ENCODE assay signal across 9 mouse cellular contexts in the genomic region with DNA sequence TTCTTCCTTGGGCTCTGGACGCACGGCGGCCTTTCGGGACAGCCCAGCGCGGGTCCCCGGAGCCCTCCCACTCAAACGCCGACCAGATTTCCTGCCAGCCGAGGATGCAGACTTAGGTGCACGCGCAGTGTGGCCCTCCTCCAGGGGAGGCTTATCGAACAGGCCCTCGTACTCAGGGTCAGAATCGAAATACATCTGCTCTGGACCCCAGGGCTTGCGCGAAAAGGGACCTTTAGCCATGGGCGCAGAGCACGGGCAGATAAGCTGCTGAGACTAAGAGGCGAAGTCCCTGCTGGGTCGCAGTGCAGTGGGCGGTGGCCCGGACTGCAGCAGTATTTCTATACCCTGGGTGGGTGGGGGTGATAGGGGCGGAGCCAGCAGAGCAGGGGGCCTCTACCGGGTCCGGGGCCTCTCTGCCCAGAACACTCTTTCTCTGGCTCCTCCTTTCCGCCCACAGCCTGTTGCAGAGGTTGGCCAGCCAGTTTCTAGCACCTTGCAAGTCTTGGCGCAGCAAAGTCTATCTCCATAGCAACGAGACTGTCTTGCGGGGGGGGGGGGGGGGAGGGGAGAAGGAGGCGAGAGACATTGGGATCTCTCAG. TPM values are rescaled to one million over a fixed set of nuclear protein-coding genes. Genes with fewer than 3 reads are reported as not detected.
DNase-seq lines count a peak whose midpoint lies in the region; ATAC-seq and TF ChIP-seq lines count a peak whose summit lies in the region.
"Had no signal": no experiment of that assay in that cellular context is flagged by ENCODE, and none has a peak within 500 bp of the region (broad histone marks: within the 10 kb centered on the region; RNA-seq: fewer than 3 reads in every experiment).

6330403K07Rik (minus strand) TSS at position 351 of the 599 bp plus-strand sequence.

- no peaks in the 10 kb centered on the region for H3K9me3 ChIP-seq in forebrain, postnatal 0 days (ENCODE audit: low read length)
- no peaks in the 10 kb centered on the region for H3K9me3 ChIP-seq in intestine, embryonic 15.5 days
- H3K9me3 ChIP-seq in limb, embryonic 15.5 days: no peaks in the 10 kb centered on the region
- H3K9me3 ChIP-seq in neural tube, embryonic 13.5 days: no peaks in the 10 kb centered on the region

- ATAC-seq in forebrain, postnatal 0 days: peak; percentile 95
- ATAC-seq in intestine, embryonic 15.5 days: peak; percentile 97
- peak; percentile 97 for ATAC-seq in limb, embryonic 15.5 days (ENCODE audit: insufficient number of reproducible peaks, low FRiP score, low TSS enrichment, low read depth)
- ATAC-seq in neural tube, embryonic 13.5 days (ENCODE audit: low read depth): peak; percentile 96
- ATAC-seq in activated CD4-positive, CD25-positive, alpha-beta regulatory T cell, adult 4 months: no peak

- no peak for TF ChIP-seq POLR2A in kidney, adult 2 months (IDR thresholded peaks at IDR 0.05; ENCODE audit: low read depth, low read length)

- H3K4me2 ChIP-seq in forebrain, postnatal 0 days (ENCODE audit: low read depth): peak within 1 kb of the TSS; percentile 55
- H3K4me2 ChIP-seq in intestine, embryonic 15.5 days (replicated peaks): peak within 1 kb of the TSS; percentile 87
- peak within 1 kb of the TSS; percentile 78 for H3K4me2 ChIP-seq in limb, embryonic 15.5 days
- peak within 1 kb of the TSS; percentile 82 for H3K4me2 ChIP-seq in neural tube, embryonic 13.5 days

- peak within 1 kb of the TSS; percentile 95 for H3K9ac ChIP-seq in forebrain, postnatal 0 days
- peak within 1 kb of the TSS; percentile 62 for H3K9ac ChIP-seq in intestine, embryonic 15.5 days
- H3K9ac ChIP-seq in limb, embryonic 15.5 days: peak within 1 kb of the TSS; percentile 60
- H3K9ac ChIP-seq in neural tube, embryonic 13.5 days: peak within 1 kb of the TSS; percentile 95

- no peaks in the 10 kb centered on the region for H3K36me3 ChIP-seq in kidney, adult 2 months (ENCODE audit: control insufficient read depth, insufficient read depth, low read length)
- H3K36me3 ChIP-seq in forebrain, postnatal 0 days (ENCODE audit: insufficient read depth): peaks cover 1% of the 10 kb centered on the region; the same call in 1 of the 2 replicates
- no peaks in the 10 kb centered on the region for H3K36me3 ChIP-seq in intestine, embryonic 15.5 days
- H3K36me3 ChIP-seq in limb, embryonic 15.5 days: peaks cover 1% of the 10 kb centered on the region; the same call in 1 of the 2 replicates
- peaks cover 11% of the 10 kb centered on the region; the same call in 1 of the 2 replicates for H3K36me3 ChIP-seq in neural tube, embryonic 13.5 days

- H3K4me3 ChIP-seq in kidney, adult 2 months (ENCODE audit: insufficient read depth, low read depth, low read length): peak within 1 kb of the TSS; percentile 35
- H3K4me3 ChIP-seq in forebrain, postnatal 0 days (ENCODE audit: low read depth, low read length): peak within 1 kb of the TSS; percentile 54
- peak within 1 kb of the TSS; percentile 57 for H3K4me3 ChIP-seq in intestine, embryonic 15.5 days (replicated peaks)
- peak within 1 kb of the TSS; percentile 64 for H3K4me3 ChIP-seq in limb, embryonic 15.5 days
- peak within 1 kb of the TSS; percentile 72 for H3K4me3 ChIP-seq in neural tube, embryonic 13.5 days
- H3K4me3 ChIP-seq: myocyte had no signal

- no peak for TF ChIP-seq CTCF in kidney, adult 2 months (conservative IDR thresholded peaks at IDR 0.05; ENCODE audit: insufficient read depth, insufficient read length, low read depth, low read length)
- no peak for TF ChIP-seq CTCF in forebrain, postnatal 0 days (IDR thresholded peaks at IDR 0.05; ENCODE audit: low read depth)

- no peak within 1 kb of the TSS for H3K27ac ChIP-seq in kidney, adult 2 months (ENCODE audit: insufficient read depth, low read depth, low read length)
- peak within 1 kb of the TSS; percentile 99 for H3K27ac ChIP-seq in forebrain, postnatal 0 days (ENCODE audit: low read depth, low read length)
- peak within 1 kb of the TSS; percentile 77 for H3K27ac ChIP-seq in intestine, embryonic 15.5 days
- peak within 1 kb of the TSS; percentile 93 for H3K27ac ChIP-seq in limb, embryonic 15.5 days
- peak within 1 kb of the TSS; percentile 95 for H3K27ac ChIP-seq in neural tube, embryonic 13.5 days (replicated peaks)

- H3K4me1 ChIP-seq in kidney, adult 2 months (ENCODE audit: control insufficient read depth, insufficient read depth, low read length): no peaks in the 10 kb centered on the region
- peaks cover 10% of the 10 kb centered on the region for H3K4me1 ChIP-seq in forebrain, postnatal 0 days (ENCODE audit: insufficient read depth)
- no peaks in the 10 kb centered on the region for H3K4me1 ChIP-seq in intestine, embryonic 15.5 days (replicated peaks)
- H3K4me1 ChIP-seq in limb, embryonic 15.5 days: 0 out of 2 replicates have a peak, but pooled peaks cover 13% of the 10 kb centered on the region
- H3K4me1 ChIP-seq in neural tube, embryonic 13.5 days (replicated peaks): peaks cover 31% of the 10 kb centered on the region

- DNase-seq in kidney, adult 2 months: no peak
- no peak for DNase-seq in kidney, adult 11 months
- peak; percentile 14 to 28 for DNase-seq in cerebellum, adult 18-20 months
- DNase-seq in forebrain, postnatal 0 days: peak; percentile 91

- under 1% methylated on average over 31 of the region's 31 CpGs for WGBS in kidney, adult 2 months
- WGBS in forebrain, postnatal 0 days: 1% methylated on average over 30 of the region's 31 CpGs
- under 1% methylated on average over 30 of the region's 31 CpGs for WGBS in intestine, embryonic 15.5 days
- WGBS in limb, embryonic 15.5 days: under 1% methylated on average over 28 of the region's 31 CpGs
- under 1% methylated on average over 29 of the region's 31 CpGs for WGBS in neural tube, embryonic 13.5 days

- no peaks in the 10 kb centered on the region for H3K27me3 ChIP-seq in kidney, adult 2 months (replicated peaks; ENCODE audit: control insufficient read depth, insufficient read depth, low read length)
- H3K27me3 ChIP-seq in forebrain, postnatal 0 days (ENCODE audit: insufficient read depth, low read length): no peaks in the 10 kb centered on the region
- no peaks in the 10 kb centered on the region for H3K27me3 ChIP-seq in intestine, embryonic 15.5 days (replicated peaks)
- H3K27me3 ChIP-seq in limb, embryonic 15.5 days: no peaks in the 10 kb centered on the region
- no peaks in the 10 kb centered on the region for H3K27me3 ChIP-seq in neural tube, embryonic 13.5 days

RNA-seq across cellular contexts. Expression of gene 6330403K07Rik, which starts in this region (rescaled TPM):
- 0.45 and 0.83 TPM in 2 replicates for polyA plus RNA-seq in kidney, adult 2 months (2012; rRNA removed)
- total RNA-seq in forebrain, postnatal 0 days (2014; rRNA removed): 611 and 642 TPM in 2 replicates
- 634 and 640 TPM in 2 replicates for polyA plus RNA-seq in forebrain, postnatal 0 days (2015; fragmentation: Nextera tagmentation; extraction: Ambion mirVana)
- polyA plus RNA-seq in intestine, embryonic 15.5 days (2015; fragmentation: Nextera tagmentation; extraction: Ambion mirVana): 67.9 and 76.7 TPM in 2 replicates
- 151 and 165 TPM in 2 replicates for polyA plus RNA-seq in limb, embryonic 15.5 days (2015; fragmentation: Nextera tagmentation; extraction: Ambion mirVana)
- 544 and 566 TPM in 2 replicates for polyA plus RNA-seq in neural tube, embryonic 13.5 days (2015; fragmentation: Nextera tagmentation; extraction: Ambion mirVana)
- polyA plus RNA-seq in activated CD4-positive, CD25-positive, alpha-beta regulatory T cell, adult 4 months (2017; shearing (Covaris generic)): 10 to 100 TPM in 1 of 2 experiments, 1 to 10 TPM in 1; 9.0 to 22.7 TPM

Comparison
In these comparisons a context has a peak if more than half of its experiments do, and no peak if none do; other contexts are left out.
1. DNase-seq: peak in cerebellum, adult 18-20 months (2 of 2) and forebrain, postnatal 0 days (single experiment); none in kidney, adult 2 months (single experiment) and kidney, adult 11 months (single experiment).
2. Peak in every context shown above with its lines, with median percentiles within 50 percentile points of each other: H3K4me3 ChIP-seq, H3K4me2 ChIP-seq and H3K9ac ChIP-seq.